Mouse (Mus musculus) hindbrain, embryonic 11.5 days (tissue): ENCODE measurements around the gene Krt17. TPM values are rescaled to one million over a fixed set of nuclear protein-coding genes. Genes with fewer than 3 reads are reported as not detected.

Source experiments
- ATAC-seq: fragments of 200-750 bp; cut with Nextera tagmentation; 2 replicates; pipeline ENCODE4 v1.8.0; 2017; ENCODE audit warnings: mild to moderate bottlenecking, moderate TSS enrichment, moderate library complexity; ENCODE audit not compliant: low FRiP score
- DNase-seq: peaks from one replicate; pipeline ENCODE4 v3.0.0-alpha.2; 2015; ENCODE audit warnings: low spot score
- H3K27ac ChIP-seq: fragments of 300-500 bp; sonication (generic); 2 replicates; pipeline ENCODE4 v1.5.1; 2014; ENCODE audit warnings: mild to moderate bottlenecking, low read depth, low read length
- H3K27me3 ChIP-seq: fragments of 300-500 bp; sonication (generic); 2 replicates; pipeline ENCODE4 v1.6.1; 2014; ENCODE audit warnings: mild to moderate bottlenecking, low read length, moderate library complexity, mixed read lengths; ENCODE audit not compliant: control insufficient read depth, insufficient read depth
- H3K36me3 ChIP-seq: fragments of 300-500 bp; sonication (generic); 2 replicates; pipeline ENCODE4 v1.6.1; 2014; ENCODE audit warnings: mild to moderate bottlenecking, low read length, moderate library complexity, mixed read lengths; ENCODE audit not compliant: control insufficient read depth, insufficient read depth
- H3K4me1 ChIP-seq: fragments of 300-500 bp; sonication (generic); replicated peaks from 2 replicates; pipeline ENCODE4 v1.6.1; 2014; ENCODE audit warnings: low read length, mixed read lengths; ENCODE audit not compliant: control insufficient read depth, insufficient read depth
- H3K4me2 ChIP-seq: fragments of 300-500 bp; sonication (generic); replicated peaks from 2 replicates; pipeline ENCODE4 v1.6.1; 2014; ENCODE audit warnings: mild to moderate bottlenecking, low read depth, low read length
- H3K4me3 ChIP-seq: fragments of 300-500 bp; sonication (generic); 2 replicates; pipeline ENCODE4 v1.5.1; 2014; ENCODE audit warnings: low read depth, low read length
- H3K9ac ChIP-seq: fragments of 300-500 bp; sonication (generic); 2 replicates; pipeline ENCODE4 v1.6.1; 2014; ENCODE audit warnings: low read depth, low read length
- H3K9me3 ChIP-seq: fragments of 300-500 bp; sonication (generic); 2 replicates; pipeline ENCODE4 v1.6.1; 2016; ENCODE audit warnings: low read length; ENCODE audit not compliant: control insufficient read depth
- WGBS: fragments of 180-500 bp; shearing (Covaris S2); extraction: QIAGEN DNeasy Blood & Tissue Kit; methylation state at CpG from one replicate; pipeline ENCODE4 v1.1.7; 2014; 5-methylcytosine and 5-hydroxymethylcytosine counted together
- polyA plus RNA-seq: library from polyadenylated mRNA; unstranded; fragments of >200 nt; fragmentation: Nextera tagmentation; extraction: Ambion mirVana; gene quantifications from 2 replicates; pipeline ENCODE4 v1.2.1, GENCODE M21; 2014

The Krt17 gene
- polyA plus RNA-seq, 1 experiment from 2014 or later: 0.25 TPM

GRCm38 (mm10) chr11:100290235-100290634, 29.4 kb upstream of the Krt17 start:
- WGBS: 45% methylated on average over 5 of the region's 5 CpGs
- no peak for DNase-seq
- ATAC-seq: no peak
- H3K4me2 ChIP-seq: no peak overlapping the region
- no peaks in the 10 kb centered on the region for H3K4me1 ChIP-seq
- H3K4me3 ChIP-seq: no peak overlapping the region
- H3K9ac ChIP-seq: no peak overlapping the region
- no peaks in the 10 kb centered on the region for H3K27me3 ChIP-seq
- no peaks in the 10 kb centered on the region for H3K9me3 ChIP-seq
- H3K27ac ChIP-seq: no peak overlapping the region
- no peaks in the 10 kb centered on the region for H3K36me3 ChIP-seq

GRCm38 (mm10) chr11:100288942-100289341, 28.1 kb upstream of the Krt17 start:
- Histone ChIP-seq H3K27ac (no peak overlapping the region), H3K36me3 (no peaks in the 10 kb centered on the region), H3K9me3 (no peaks in the 10 kb centered on the region), H3K4me2 (no peak overlapping the region), H3K4me3 (no peak overlapping the region), H3K4me1 (no peaks in the 10 kb centered on the region), H3K27me3 (no peaks in the 10 kb centered on the region), H3K9ac (no peak overlapping the region)
- DNase-seq (no peak), ATAC-seq (no peak)
- 91% methylated on average over 6 of the region's 6 CpGs for WGBS

- H3K4me1 ChIP-seq: no peaks in the 10 kb centered on the region
- 44% methylated on average over 10 of the region's 10 CpGs for WGBS
- no peak overlapping the region for H3K4me3 ChIP-seq
Measured at GRCm38 (mm10) chr11:100287024-100287423, 26.2 kb upstream of the Krt17 start.

GRCm38 (mm10) chr11:100284988-100285387, 24.2 kb upstream of the Krt17 start:
- DNase-seq: no peak
- WGBS: 78% methylated on average over 4 of the region's 4 CpGs
- no peak overlapping the region for H3K27ac ChIP-seq
- H3K36me3 ChIP-seq: no peaks in the 10 kb centered on the region
- H3K9me3 ChIP-seq: no peaks in the 10 kb centered on the region
- no peaks in the 10 kb centered on the region for H3K4me1 ChIP-seq
- ATAC-seq: no peak
- no peak overlapping the region for H3K9ac ChIP-seq
- H3K4me3 ChIP-seq: no peak overlapping the region
- H3K4me2 ChIP-seq: no peak overlapping the region
- no peaks in the 10 kb centered on the region for H3K27me3 ChIP-seq

More at GRCm38 (mm10) chr11:100287024-100287423, 26.2 kb upstream of the Krt17 start:
- ATAC-seq (no peak), DNase-seq (no peak)
- H3K36me3 ChIP-seq: no peaks in the 10 kb centered on the region
- no peaks in the 10 kb centered on the region for H3K9me3 ChIP-seq
- no peaks in the 10 kb centered on the region for H3K27me3 ChIP-seq
- H3K27ac ChIP-seq: no peak overlapping the region
- no peak overlapping the region for H3K4me2 ChIP-seq
- H3K9ac ChIP-seq: 0 out of 2 replicates have a peak overlapping the region, but pooled peaks have one; percentile 15

- H3K4me3 ChIP-seq: no peak overlapping the region
- H3K4me1 ChIP-seq: no peaks in the 10 kb centered on the region
- H3K27me3 ChIP-seq: no peaks in the 10 kb centered on the region
- H3K9ac ChIP-seq: no peak overlapping the region
- no peaks in the 10 kb centered on the region for H3K36me3 ChIP-seq
- 22% methylated on average over 10 of the region's 10 CpGs for WGBS
- ATAC-seq (peak; percentile 56), DNase-seq (peak; percentile 89)
- no peak overlapping the region for H3K4me2 ChIP-seq
- H3K9me3 ChIP-seq: no peaks in the 10 kb centered on the region
- H3K27ac ChIP-seq: no peak overlapping the region
Measured at GRCm38 (mm10) chr11:100282549-100282948, 21.7 kb upstream of the Krt17 start.

- ATAC-seq (peak; percentile 56), DNase-seq (peak; percentile 97)
- no peaks in the 10 kb centered on the region for H3K9me3 ChIP-seq
- no peak overlapping the region for H3K27ac ChIP-seq
- no peaks in the 10 kb centered on the region for H3K4me1 ChIP-seq
- no peak overlapping the region for H3K4me3 ChIP-seq
- H3K36me3 ChIP-seq: no peaks in the 10 kb centered on the region
- H3K27me3 ChIP-seq: no peaks in the 10 kb centered on the region
- WGBS: 23% methylated on average over 11 of the region's 11 CpGs
- no peak overlapping the region for H3K4me2 ChIP-seq
- no peak overlapping the region for H3K9ac ChIP-seq
Measured at GRCm38 (mm10) chr11:100281596-100282544, 21.0 kb upstream of the Krt17 start.

- no peak overlapping the region for H3K4me2 ChIP-seq
- no peaks in the 10 kb centered on the region for H3K36me3 ChIP-seq
- H3K27ac ChIP-seq: no peak overlapping the region
- H3K27me3 ChIP-seq: no peaks in the 10 kb centered on the region
- H3K9me3 ChIP-seq: no peaks in the 10 kb centered on the region
- H3K4me1 ChIP-seq: no peaks in the 10 kb centered on the region
- ATAC-seq (no peak), DNase-seq (no peak)
- no peak overlapping the region for H3K9ac ChIP-seq
- no peak overlapping the region for H3K4me3 ChIP-seq
- WGBS: 58% methylated on average over 5 of the region's 5 CpGs
Measured at GRCm38 (mm10) chr11:100278759-100279158, 17.9 kb upstream of the Krt17 start.

GRCm38 (mm10) chr11:100277726-100278480, 17.1 kb upstream of the Krt17 start:
- ATAC-seq (no peak), DNase-seq (no peak)
- Histone ChIP-seq H3K36me3 (no peaks in the 10 kb centered on the region), H3K27me3 (no peaks in the 10 kb centered on the region), H3K9ac (no peak overlapping the region), H3K4me3 (no peak overlapping the region), H3K9me3 (no peaks in the 10 kb centered on the region), H3K4me1 (no peaks in the 10 kb centered on the region), H3K4me2 (no peak overlapping the region), H3K27ac (no peak overlapping the region)
- WGBS: 73% methylated on average over 15 of the region's 15 CpGs
